Mouse (Mus musculus): Measurements from ENCODE around the gene Abhd15. TPM values are rescaled to one million over a fixed set of nuclear protein-coding genes. Genes with fewer than 3 reads are reported as not detected.
A peak's percentile ranks its signal among the peaks of the same experiment; 100 is the strongest.

The Abhd15 gene
- polyA plus RNA-seq (2011; ENCODE audit: insufficient read length, low read depth, missing spikeins), result 0.37 and 1.0 TPM in 2 replicates

- no peaks in the 10 kb centered on the region for H3K4me1 ChIP-seq (ENCODE audit: control insufficient read depth, insufficient read depth, low read length)
- TF ChIP-seq POLR2A (IDR thresholded peaks at IDR 0.05; ENCODE audit: low read depth, low read length) (peak; percentile 69), CTCF (IDR thresholded peaks at IDR 0.05; ENCODE audit: borderline replicate concordance, insufficient read depth, low read length) (no peak)
- peak within 1 kb of the TSS; percentile 28 for H3K4me3 ChIP-seq (ENCODE audit: insufficient read depth, low read length)
- H3K27ac ChIP-seq (ENCODE audit: insufficient read depth, low read length), result 0 out of 2 replicates have a peak within 1 kb of the TSS, but pooled peaks have one; percentile 7
These were observed at the start of gene Abhd15 for GRCm38 (mm10) chr11:77514832-77515636. Abhd15 (plus strand) TSS chr11:77515121.

GRCm38 (mm10) chr11:77466544-77466943 is 48.4 kb upstream of the Abhd15 start:
- no peak overlapping the region for H3K4me3 ChIP-seq (ENCODE audit: insufficient read depth, low read length)
- H3K27ac ChIP-seq (ENCODE audit: insufficient read depth, low read length), result no peak overlapping the region
- no peak for TF ChIP-seq POLR2A (IDR thresholded peaks at IDR 0.05; ENCODE audit: low read depth, low read length)
- no peak for TF ChIP-seq CTCF (IDR thresholded peaks at IDR 0.05; ENCODE audit: borderline replicate concordance, insufficient read depth, low read length)
- H3K4me1 ChIP-seq (ENCODE audit: control insufficient read depth, insufficient read depth, low read length), result peaks cover 6% of the 10 kb centered on the region; the same call in 1 of the 2 replicates

- Histone ChIP-seq H3K4me1 (ENCODE audit: control insufficient read depth, insufficient read depth, low read length) (peaks cover 6% of the 10 kb centered on the region; the same call in 1 of the 2 replicates), H3K27ac (ENCODE audit: insufficient read depth, low read length) (no peak overlapping the region), H3K4me3 (ENCODE audit: insufficient read depth, low read length) (no peak overlapping the region)
- TF ChIP-seq POLR2A (IDR thresholded peaks at IDR 0.05; ENCODE audit: low read depth, low read length), result no peak
- TF ChIP-seq CTCF (IDR thresholded peaks at IDR 0.05; ENCODE audit: borderline replicate concordance, insufficient read depth, low read length), result peak; percentile 46
These were observed 47.8 kb upstream of the Abhd15 start for GRCm38 (mm10) chr11:77467157-77467556.

- Histone ChIP-seq H3K27ac (ENCODE audit: insufficient read depth, low read length) (no peak overlapping the region), H3K4me1 (ENCODE audit: control insufficient read depth, insufficient read depth, low read length) (peaks cover 6% of the 10 kb centered on the region; the same call in 1 of the 2 replicates), H3K4me3 (ENCODE audit: insufficient read depth, low read length) (no peak overlapping the region)
- TF ChIP-seq CTCF (IDR thresholded peaks at IDR 0.05; ENCODE audit: borderline replicate concordance, insufficient read depth, low read length) (peak; percentile 64), POLR2A (IDR thresholded peaks at IDR 0.05; ENCODE audit: low read depth, low read length) (no peak)
These were observed 47.1 kb upstream of the Abhd15 start for GRCm38 (mm10) chr11:77467784-77468183.

GRCm38 (mm10) chr11:77468397-77468796 is 46.5 kb upstream of the Abhd15 start:
- H3K4me3 ChIP-seq (ENCODE audit: insufficient read depth, low read length), result no peak overlapping the region

GRCm38 (mm10) chr11:77471407-77471806 is 43.5 kb upstream of the Abhd15 start:
- Histone ChIP-seq H3K27ac (ENCODE audit: insufficient read depth, low read length) (no peak overlapping the region), H3K4me3 (ENCODE audit: insufficient read depth, low read length) (no peak overlapping the region), H3K4me1 (ENCODE audit: control insufficient read depth, insufficient read depth, low read length) (no peaks in the 10 kb centered on the region)
- no peak for TF ChIP-seq CTCF (IDR thresholded peaks at IDR 0.05; ENCODE audit: borderline replicate concordance, insufficient read depth, low read length)
- no peak for TF ChIP-seq POLR2A (IDR thresholded peaks at IDR 0.05; ENCODE audit: low read depth, low read length)

More at GRCm38 (mm10) chr11:77468397-77468796, 46.5 kb upstream of the Abhd15 start:
- TF ChIP-seq POLR2A (IDR thresholded peaks at IDR 0.05; ENCODE audit: low read depth, low read length) (no peak), CTCF (IDR thresholded peaks at IDR 0.05; ENCODE audit: borderline replicate concordance, insufficient read depth, low read length) (no peak)
- H3K4me1 ChIP-seq (ENCODE audit: control insufficient read depth, insufficient read depth, low read length), result peaks cover 3% of the 10 kb centered on the region; the same call in 1 of the 2 replicates
- no peak overlapping the region for H3K27ac ChIP-seq (ENCODE audit: insufficient read depth, low read length)

GRCm38 (mm10) chr11:77472775-77473174 is 42.1 kb upstream of the Abhd15 start:
- no peak overlapping the region for H3K4me3 ChIP-seq (ENCODE audit: insufficient read depth, low read length)
- H3K27ac ChIP-seq (ENCODE audit: insufficient read depth, low read length), result no peak overlapping the region
- no peak for TF ChIP-seq POLR2A (IDR thresholded peaks at IDR 0.05; ENCODE audit: low read depth, low read length)
- no peak for TF ChIP-seq CTCF (IDR thresholded peaks at IDR 0.05; ENCODE audit: borderline replicate concordance, insufficient read depth, low read length)
- H3K4me1 ChIP-seq (ENCODE audit: control insufficient read depth, insufficient read depth, low read length), result no peaks in the 10 kb centered on the region

GRCm38 (mm10) chr11:77476216-77476615 is 38.7 kb upstream of the Abhd15 start:
- TF ChIP-seq POLR2A (IDR thresholded peaks at IDR 0.05; ENCODE audit: low read depth, low read length) (no peak), CTCF (IDR thresholded peaks at IDR 0.05; ENCODE audit: borderline replicate concordance, insufficient read depth, low read length) (no peak)

GRCm38 (mm10) chr11:77476895-77477294 is 38.0 kb upstream of the Abhd15 start:
- H3K27ac ChIP-seq (ENCODE audit: insufficient read depth, low read length), result no peak overlapping the region
- no peak overlapping the region for H3K4me3 ChIP-seq (ENCODE audit: insufficient read depth, low read length)
- H3K4me1 ChIP-seq (ENCODE audit: control insufficient read depth, insufficient read depth, low read length), result no peaks in the 10 kb centered on the region
- TF ChIP-seq CTCF (IDR thresholded peaks at IDR 0.05; ENCODE audit: borderline replicate concordance, insufficient read depth, low read length) (no peak), POLR2A (IDR thresholded peaks at IDR 0.05; ENCODE audit: low read depth, low read length) (no peak)

More at GRCm38 (mm10) chr11:77476216-77476615, 38.7 kb upstream of the Abhd15 start:
- Histone ChIP-seq H3K4me3 (ENCODE audit: insufficient read depth, low read length) (no peak overlapping the region), H3K27ac (ENCODE audit: insufficient read depth, low read length) (no peak overlapping the region), H3K4me1 (ENCODE audit: control insufficient read depth, insufficient read depth, low read length) (no peaks in the 10 kb centered on the region)

GRCm38 (mm10) chr11:77483043-77483442 is 31.9 kb upstream of the Abhd15 start:
- no peak for TF ChIP-seq POLR2A (IDR thresholded peaks at IDR 0.05; ENCODE audit: low read depth, low read length)
- no peak for TF ChIP-seq CTCF (IDR thresholded peaks at IDR 0.05; ENCODE audit: borderline replicate concordance, insufficient read depth, low read length)
- Histone ChIP-seq H3K4me3 (ENCODE audit: insufficient read depth, low read length) (no peak overlapping the region), H3K27ac (ENCODE audit: insufficient read depth, low read length) (no peak overlapping the region), H3K4me1 (ENCODE audit: control insufficient read depth, insufficient read depth, low read length) (0 out of 2 replicates have a peak, but pooled peaks cover 2% of the 10 kb centered on the region)
